Mouse (Mus musculus): Measurements from ENCODE around the gene Ccdc24. TPM values are rescaled to one million over a fixed set of nuclear protein-coding genes. Genes with fewer than 3 reads are reported as not detected.

Ccdc24 gene
- total and polyA plus RNA-seq, 2 experiments from 2014 or later, result 0.27 to 1.4 TPM

DNA sequence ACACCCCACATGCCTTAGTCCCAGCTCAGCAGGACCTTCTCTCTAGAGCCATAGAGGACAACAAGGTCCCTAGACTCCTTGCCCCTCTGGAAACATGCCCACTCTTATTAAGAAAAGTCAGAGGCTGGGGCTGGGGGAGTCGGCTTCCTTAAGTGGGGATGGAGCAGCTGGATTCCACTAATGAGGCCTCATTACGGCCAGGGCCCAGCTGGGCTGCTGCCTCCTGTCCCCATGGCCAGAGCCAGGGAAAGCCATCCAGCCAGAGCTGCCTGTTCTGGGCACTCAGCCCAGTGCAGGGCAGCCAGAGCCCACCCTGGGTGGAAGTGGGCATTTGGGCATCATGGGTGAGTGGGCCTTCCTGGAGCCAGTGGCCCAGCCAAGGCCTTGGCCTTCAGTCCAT is 25.3 kb downstream of the Ccdc24 start:
- Histone ChIP-seq H3K27ac (ENCODE audit: low read depth) (no peak overlapping the region), H3K9ac (replicated peaks; ENCODE audit: low read depth, low read length) (no peak overlapping the region), H3K4me1 (ENCODE audit: control insufficient read depth, insufficient read depth) (no peaks in the 10 kb centered on the region), H3K27me3 (ENCODE audit: control insufficient read depth, insufficient read depth, low read length) (no peaks in the 10 kb centered on the region), H3K4me3 (ENCODE audit: low read depth, low read length) (no peak overlapping the region), H3K4me2 (ENCODE audit: low read depth, low read length) (no peak overlapping the region), H3K9me3 (replicated peaks; ENCODE audit: control insufficient read depth, low read length) (no peaks in the 10 kb centered on the region), H3K36me3 (replicated peaks; ENCODE audit: control insufficient read depth, insufficient read depth, low read length) (no peaks in the 10 kb centered on the region)
- no peak for DNase-seq (ENCODE audit: low spot score)
- no peak for ATAC-seq (ENCODE audit: insufficient read depth, low read depth)
- 61% methylated on average over 2 of the region's 2 CpGs for WGBS
- TF ChIP-seq CTCF (IDR thresholded peaks at IDR 0.05; ENCODE audit: low read depth), result no peak
- no peak for TF ChIP-seq EP300 (IDR thresholded peaks at IDR 0.05; ENCODE audit: low read depth)

DNA sequence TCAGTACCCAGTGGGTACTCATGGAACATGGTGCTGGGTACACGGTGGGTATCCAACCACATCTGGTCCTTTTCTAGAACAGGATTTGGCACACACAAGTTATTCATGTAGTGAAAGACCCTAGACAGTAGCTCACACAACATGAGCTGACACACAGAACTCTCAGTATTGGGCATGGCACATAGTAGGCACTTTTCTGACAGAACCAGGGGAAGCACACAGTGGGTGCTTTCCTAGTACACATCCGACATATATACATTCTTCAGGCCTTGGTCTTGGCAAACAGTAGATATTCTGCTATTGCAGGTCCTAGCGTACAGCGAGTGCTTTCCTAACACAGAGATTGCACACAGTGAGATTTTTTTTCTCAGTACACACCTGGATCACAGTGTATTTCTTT is 26.1 kb downstream of the Ccdc24 start:
- TF ChIP-seq CTCF (IDR thresholded peaks at IDR 0.05; ENCODE audit: low read depth) (no peak), EP300 (IDR thresholded peaks at IDR 0.05; ENCODE audit: low read depth) (no peak)
- no peaks in the 10 kb centered on the region for H3K4me1 ChIP-seq (ENCODE audit: control insufficient read depth, insufficient read depth)
- 93% methylated on average over 4 of the region's 4 CpGs for WGBS
- ATAC-seq (ENCODE audit: insufficient read depth, low read depth), result no peak
- H3K4me2 ChIP-seq (ENCODE audit: low read depth, low read length), result no peak overlapping the region
- H3K4me3 ChIP-seq (ENCODE audit: low read depth, low read length), result no peak overlapping the region
- no peak overlapping the region for H3K9ac ChIP-seq (replicated peaks; ENCODE audit: low read depth, low read length)
- DNase-seq (ENCODE audit: low spot score), result no peak
- H3K36me3 ChIP-seq (replicated peaks; ENCODE audit: control insufficient read depth, insufficient read depth, low read length), result no peaks in the 10 kb centered on the region
- H3K9me3 ChIP-seq (replicated peaks; ENCODE audit: control insufficient read depth, low read length), result no peaks in the 10 kb centered on the region
- no peaks in the 10 kb centered on the region for H3K27me3 ChIP-seq (ENCODE audit: control insufficient read depth, insufficient read depth, low read length)
- no peak overlapping the region for H3K27ac ChIP-seq (ENCODE audit: low read depth)

DNA sequence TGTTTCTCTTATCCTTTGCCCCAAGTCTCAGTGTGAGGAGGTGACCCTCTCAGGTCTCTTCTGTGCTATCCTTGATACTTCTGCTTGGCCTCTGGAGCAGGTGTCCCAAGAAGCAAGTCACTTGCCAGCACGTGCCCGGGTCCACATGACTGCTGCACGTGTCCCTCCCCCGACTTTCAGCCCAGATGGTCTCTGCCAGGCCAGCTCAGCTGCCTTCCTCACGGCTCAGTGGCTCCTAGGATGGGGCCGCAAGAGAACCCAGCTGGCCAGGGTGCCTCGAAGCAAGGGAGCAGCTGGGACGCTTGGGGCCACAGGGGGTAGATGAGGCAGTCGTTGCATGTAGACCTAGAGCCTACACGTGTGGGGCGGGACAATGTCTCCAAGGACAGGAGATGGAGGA is 27.0 kb downstream of the Ccdc24 start:
- Histone ChIP-seq H3K9me3 (replicated peaks; ENCODE audit: control insufficient read depth, low read length) (no peaks in the 10 kb centered on the region), H3K27ac (ENCODE audit: low read depth) (no peak overlapping the region), H3K27me3 (ENCODE audit: control insufficient read depth, insufficient read depth, low read length) (no peaks in the 10 kb centered on the region), H3K4me3 (ENCODE audit: low read depth, low read length) (no peak overlapping the region), H3K4me2 (ENCODE audit: low read depth, low read length) (no peak overlapping the region), H3K36me3 (replicated peaks; ENCODE audit: control insufficient read depth, insufficient read depth, low read length) (no peaks in the 10 kb centered on the region), H3K4me1 (ENCODE audit: control insufficient read depth, insufficient read depth) (no peaks in the 10 kb centered on the region), H3K9ac (replicated peaks; ENCODE audit: low read depth, low read length) (no peak overlapping the region)
- WGBS, result 86% methylated on average over 11 of the region's 11 CpGs
- TF ChIP-seq EP300 (IDR thresholded peaks at IDR 0.05; ENCODE audit: low read depth) (no peak), CTCF (IDR thresholded peaks at IDR 0.05; ENCODE audit: low read depth) (no peak)
- DNase-seq (ENCODE audit: low spot score) (no peak), ATAC-seq (ENCODE audit: insufficient read depth, low read depth) (no peak)

DNA sequence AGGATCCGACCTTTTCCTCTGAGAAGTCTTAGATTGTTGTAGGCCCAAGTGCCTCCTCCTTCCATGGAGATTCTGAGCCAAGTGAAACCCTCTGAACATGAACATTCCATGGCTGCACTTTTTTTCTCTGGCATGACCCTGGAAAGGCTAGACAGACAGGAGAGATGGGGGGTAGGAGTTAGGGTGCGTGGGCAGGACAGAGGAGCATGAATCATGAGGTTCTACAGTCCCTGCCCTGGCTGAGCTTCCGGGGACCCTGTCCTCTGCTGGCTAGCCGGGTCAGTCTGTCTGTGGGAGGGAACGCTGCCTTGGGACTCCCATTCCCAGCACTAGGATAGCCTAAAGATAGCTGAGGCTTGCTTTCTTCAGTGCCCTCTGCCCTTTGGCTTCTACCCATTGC is 27.9 kb downstream of the Ccdc24 start:
- Histone ChIP-seq H3K36me3 (replicated peaks; ENCODE audit: control insufficient read depth, insufficient read depth, low read length) (no peaks in the 10 kb centered on the region), H3K4me3 (ENCODE audit: low read depth, low read length) (no peak overlapping the region), H3K27me3 (ENCODE audit: control insufficient read depth, insufficient read depth, low read length) (no peaks in the 10 kb centered on the region), H3K27ac (ENCODE audit: low read depth) (no peak overlapping the region), H3K4me1 (ENCODE audit: control insufficient read depth, insufficient read depth) (no peaks in the 10 kb centered on the region), H3K9me3 (replicated peaks; ENCODE audit: control insufficient read depth, low read length) (no peaks in the 10 kb centered on the region), H3K9ac (replicated peaks; ENCODE audit: low read depth, low read length) (no peak overlapping the region), H3K4me2 (ENCODE audit: low read depth, low read length) (no peak overlapping the region)
- no peak for ATAC-seq (ENCODE audit: insufficient read depth, low read depth)
- 68% methylated on average over 5 of the region's 5 CpGs for WGBS
- TF ChIP-seq EP300 (IDR thresholded peaks at IDR 0.05; ENCODE audit: low read depth), result no peak
- no peak for TF ChIP-seq CTCF (IDR thresholded peaks at IDR 0.05; ENCODE audit: low read depth)
- DNase-seq (ENCODE audit: low spot score), result no peak

DNA sequence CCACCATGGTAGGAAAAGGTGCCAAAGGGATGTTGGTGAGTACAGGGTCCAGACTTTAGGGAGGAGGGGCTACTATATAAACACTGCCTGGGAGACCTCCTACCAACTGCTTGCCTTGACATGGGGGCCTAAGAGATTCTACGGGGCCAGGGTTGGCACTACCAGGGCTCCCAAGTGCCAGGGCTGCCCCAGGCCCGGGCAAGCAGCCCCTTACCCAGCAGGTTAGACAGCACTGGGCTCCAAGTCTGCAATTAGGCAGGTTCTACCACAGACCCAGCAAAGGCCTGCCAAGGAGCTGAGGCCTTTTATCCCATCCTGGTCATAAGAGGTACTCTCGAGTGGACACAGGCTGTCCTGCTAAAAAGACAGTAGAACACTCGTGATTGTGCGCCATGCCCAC is 29.3 kb downstream of the Ccdc24 start:
- Histone ChIP-seq H3K4me1 (ENCODE audit: control insufficient read depth, insufficient read depth) (no peaks in the 10 kb centered on the region), H3K4me3 (ENCODE audit: low read depth, low read length) (no peak overlapping the region), H3K4me2 (ENCODE audit: low read depth, low read length) (no peak overlapping the region), H3K27ac (ENCODE audit: low read depth) (no peak overlapping the region), H3K9ac (replicated peaks; ENCODE audit: low read depth, low read length) (no peak overlapping the region), H3K36me3 (replicated peaks; ENCODE audit: control insufficient read depth, insufficient read depth, low read length) (no peaks in the 10 kb centered on the region), H3K27me3 (ENCODE audit: control insufficient read depth, insufficient read depth, low read length) (no peaks in the 10 kb centered on the region), H3K9me3 (replicated peaks; ENCODE audit: control insufficient read depth, low read length) (no peaks in the 10 kb centered on the region)
- TF ChIP-seq EP300 (IDR thresholded peaks at IDR 0.05; ENCODE audit: low read depth), result no peak
- no peak for TF ChIP-seq CTCF (IDR thresholded peaks at IDR 0.05; ENCODE audit: low read depth)
- DNase-seq (ENCODE audit: low spot score), result no peak
- no peak for ATAC-seq (ENCODE audit: insufficient read depth, low read depth)
- WGBS, result 84% methylated on average over 5 of the region's 5 CpGs

DNA sequence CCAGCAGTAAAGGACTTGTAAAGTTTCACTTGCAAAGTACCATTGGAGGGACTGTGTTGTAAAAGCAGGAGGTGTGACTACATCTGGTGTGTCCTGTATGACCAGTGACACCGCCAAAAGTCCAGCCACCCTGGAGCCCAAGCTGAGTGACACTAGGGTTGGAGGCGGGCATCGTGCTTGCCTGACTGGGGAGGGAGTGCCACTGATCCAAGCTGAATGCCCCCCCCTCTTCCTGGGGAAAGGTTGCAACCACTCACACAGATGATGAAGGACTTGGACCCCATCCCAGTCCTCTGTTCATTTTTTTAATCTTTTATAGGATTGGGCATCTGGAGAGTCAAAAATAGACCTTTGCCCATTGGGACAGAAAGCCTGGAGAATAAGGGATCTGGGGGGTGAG is 30.8 kb downstream of the Ccdc24 start:
- no peaks in the 10 kb centered on the region for H3K36me3 ChIP-seq (replicated peaks; ENCODE audit: control insufficient read depth, insufficient read depth, low read length)
- H3K4me1 ChIP-seq (ENCODE audit: control insufficient read depth, insufficient read depth), result no peaks in the 10 kb centered on the region
- H3K9ac ChIP-seq (replicated peaks; ENCODE audit: low read depth, low read length), result no peak overlapping the region
- 64% methylated on average over 3 of the region's 3 CpGs for WGBS
- ATAC-seq (ENCODE audit: insufficient read depth, low read depth), result no peak
- H3K4me3 ChIP-seq (ENCODE audit: low read depth, low read length), result no peak overlapping the region
- no peak for DNase-seq (ENCODE audit: low spot score)
- H3K9me3 ChIP-seq (replicated peaks; ENCODE audit: control insufficient read depth, low read length), result no peaks in the 10 kb centered on the region
- H3K27ac ChIP-seq (ENCODE audit: low read depth), result no peak overlapping the region
- H3K27me3 ChIP-seq (ENCODE audit: control insufficient read depth, insufficient read depth, low read length), result no peaks in the 10 kb centered on the region
- H3K4me2 ChIP-seq (ENCODE audit: low read depth, low read length), result no peak overlapping the region
- TF ChIP-seq CTCF (IDR thresholded peaks at IDR 0.05; ENCODE audit: low read depth) (no peak), EP300 (IDR thresholded peaks at IDR 0.05; ENCODE audit: low read depth) (no peak)
